Mouse (Mus musculus) induced T-regulatory cell, adult 2 months (primary cell): ENCODE measurements around the gene Ints12.

Source experiments
- DNase-seq: peaks from one replicate; pipeline ENCODE4 v3.0.0-alpha.2; 2012; ENCODE audit warnings: low read depth

Gene Ints12

DNA sequence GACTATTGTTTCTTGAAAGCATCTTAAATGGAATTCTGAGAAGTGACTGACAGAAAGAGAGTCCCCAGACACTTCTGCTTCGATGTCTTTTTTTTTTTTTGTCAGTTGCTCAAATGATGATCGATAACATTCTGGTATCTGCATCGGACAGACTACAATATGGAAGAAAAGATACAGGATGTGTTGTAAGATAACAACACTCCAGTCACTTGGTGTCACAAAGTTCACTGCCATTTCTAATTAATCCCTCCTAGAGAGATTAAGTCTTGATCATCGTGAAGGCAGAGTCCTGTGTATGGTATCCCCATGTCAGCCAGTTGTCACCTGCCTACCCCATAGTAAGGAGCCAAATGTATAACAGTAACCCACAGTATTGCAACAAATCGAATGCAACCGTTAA is 60.0 kb downstream of the Ints12 start:
- no peak for DNase-seq

DNA sequence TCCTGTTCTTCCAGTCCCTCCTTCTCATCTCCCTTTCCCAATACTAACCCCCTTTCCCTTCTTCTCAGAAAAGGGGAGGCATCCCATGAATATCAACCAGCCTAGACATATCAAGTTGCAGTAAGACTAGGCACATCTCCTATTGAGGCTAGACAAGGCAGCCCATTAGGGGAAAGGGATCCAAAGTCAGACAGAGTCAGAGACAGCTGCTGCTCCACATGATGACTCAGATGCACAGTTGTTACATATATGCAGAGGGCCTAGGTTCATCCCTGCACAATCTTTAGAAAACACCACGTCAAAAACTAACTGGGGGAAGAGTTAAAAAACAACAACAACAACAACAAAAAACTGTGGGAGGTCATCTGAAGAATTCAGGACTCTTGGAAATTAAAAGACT is 61.2 kb downstream of the Ints12 start:
- no peak for DNase-seq

DNA sequence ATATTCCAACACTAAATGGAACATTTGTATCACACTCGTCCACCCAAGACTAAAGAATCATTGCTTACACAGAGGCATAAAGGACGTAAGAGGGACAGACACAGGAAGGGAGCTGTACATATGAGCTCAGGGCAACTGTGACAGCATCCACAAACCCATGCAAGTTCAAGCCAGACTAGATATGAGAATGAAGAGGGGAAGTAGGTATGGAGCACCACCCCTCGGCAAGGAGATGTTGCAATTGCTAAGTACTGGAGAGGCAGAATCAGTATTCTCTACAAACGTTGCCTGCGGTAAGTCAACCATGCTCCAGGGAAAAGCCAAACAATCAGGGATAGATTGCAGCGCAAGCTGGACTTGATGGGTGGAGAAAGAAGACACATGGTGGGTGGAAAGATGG is 62.0 kb downstream of the Ints12 start:
- no peak for DNase-seq

DNA sequence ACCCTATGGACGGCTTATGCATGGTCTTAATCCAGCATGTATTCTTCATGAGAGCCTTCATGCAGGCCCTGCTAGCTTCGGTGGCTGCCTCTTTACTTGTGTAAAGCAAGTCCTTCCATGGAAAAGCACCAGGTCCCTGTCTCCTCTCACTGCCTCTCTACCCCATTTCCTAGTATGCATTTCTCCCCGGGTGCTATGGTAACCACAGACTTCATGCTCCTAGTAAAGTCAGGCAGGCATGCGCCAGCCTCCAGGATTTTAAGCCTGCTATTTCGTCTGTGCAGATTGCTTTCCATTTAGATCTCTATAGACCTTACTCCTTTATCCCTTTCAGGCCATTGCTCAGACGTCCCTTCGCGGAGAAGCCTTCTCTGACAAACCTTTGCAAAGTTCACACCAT is 63.0 kb downstream of the Ints12 start:
- DNase-seq, result no peak

DNA sequence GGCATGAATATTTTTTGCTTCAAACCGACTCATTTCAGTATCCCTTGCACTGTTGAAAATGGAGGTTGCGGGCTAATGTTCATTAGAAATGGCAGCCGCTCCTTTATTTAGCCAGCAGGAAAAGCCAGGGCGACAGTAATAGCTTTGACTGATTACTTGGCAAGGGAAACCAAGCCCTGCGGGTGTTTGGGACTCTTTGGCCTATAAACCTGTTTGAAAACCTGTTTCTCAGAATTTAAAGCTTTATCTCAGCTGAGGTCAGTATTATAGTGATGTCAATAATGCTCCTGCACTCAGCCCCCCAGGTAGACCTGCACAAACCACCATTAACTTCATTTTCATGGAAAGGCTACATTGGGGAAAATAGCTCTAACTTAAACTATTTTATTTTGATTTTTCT is 66.6 kb downstream of the Ints12 start:
- no peak for DNase-seq
